Comparison of ENCODE assay signal across 26 mouse cellular contexts in the genomic region with DNA sequence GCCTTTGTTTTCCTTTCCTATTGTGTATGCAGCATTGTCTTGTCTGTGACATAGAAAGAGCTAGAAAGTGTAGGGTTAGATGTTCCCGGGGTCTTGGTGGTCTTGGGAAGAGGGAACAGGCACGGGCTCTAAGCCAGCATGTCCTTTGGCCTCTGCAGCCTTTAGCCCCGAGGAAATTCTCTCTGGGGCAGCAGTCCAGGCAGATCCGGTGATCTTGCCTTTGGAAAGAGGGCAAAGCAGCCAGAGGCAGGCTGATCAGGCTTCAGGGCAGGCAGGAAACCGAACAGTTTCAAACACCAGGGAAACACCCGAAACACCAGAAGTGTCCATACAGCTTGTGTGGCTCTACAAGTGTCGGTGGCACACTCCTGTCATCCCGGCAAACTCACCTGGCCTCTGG.
DNase-seq lines count a peak whose midpoint lies in the region; ATAC-seq and TF ChIP-seq lines count a peak whose summit lies in the region.
"Had no signal": no experiment of that assay in that cellular context is flagged by ENCODE, and none has a peak within 500 bp of the region (broad histone marks: within the 10 kb centered on the region; RNA-seq: fewer than 3 reads in every experiment).

No protein-coding gene starts in this region.

- H3K4me3 ChIP-seq in forebrain, embryonic 10.5 days: no peak overlapping the region
- H3K4me3 ChIP-seq in forebrain, embryonic 11.5 days (ENCODE audit: low read depth, low read length): no peak overlapping the region
- no peak overlapping the region for H3K4me3 ChIP-seq in layer of hippocampus, adult 2 months
- H3K4me3 ChIP-seq in kidney, embryonic 15.5 days (replicated peaks): no peak overlapping the region
- no peak overlapping the region for H3K4me3 ChIP-seq in liver, embryonic 11.5 days (ENCODE audit: low read depth, low read length)
- H3K4me3 ChIP-seq: forebrain, embryonic 12.5 days; heart, embryonic 12.5 days; hindbrain, embryonic 15.5 days; neural tube, embryonic 15.5 days had no signal

- H3K27me3 ChIP-seq in forebrain, embryonic 10.5 days (ENCODE audit: poor library complexity, severe bottlenecking): peaks cover under 1% of the 10 kb centered on the region; the same call in 1 of the 2 replicates
- no peaks in the 10 kb centered on the region for H3K27me3 ChIP-seq in forebrain, embryonic 11.5 days (ENCODE audit: control insufficient read depth, insufficient read depth, low read length)
- no peaks in the 10 kb centered on the region for H3K27me3 ChIP-seq in kidney, embryonic 15.5 days
- no peaks in the 10 kb centered on the region for H3K27me3 ChIP-seq in liver, embryonic 11.5 days (replicated peaks; ENCODE audit: control insufficient read depth, insufficient read depth, low read length)
- H3K27me3 ChIP-seq: heart, embryonic 12.5 days; hindbrain, embryonic 15.5 days had no signal

- 55% methylated on average over 8 of the region's 8 CpGs for WGBS in forebrain, embryonic 10.5 days
- WGBS in forebrain, embryonic 11.5 days: 54% methylated on average over 8 of the region's 8 CpGs
- 49% methylated on average over 8 of the region's 8 CpGs for WGBS in kidney, embryonic 15.5 days
- WGBS in liver, embryonic 11.5 days: 71% methylated on average over 8 of the region's 8 CpGs

- H3K27ac ChIP-seq in forebrain, embryonic 10.5 days: peak overlapping the region; percentile 30; the same call in 1 of the 2 replicates
- no peak overlapping the region for H3K27ac ChIP-seq in forebrain, embryonic 11.5 days (ENCODE audit: low read depth, low read length)
- H3K27ac ChIP-seq in layer of hippocampus, adult 2 months: peak overlapping the region; percentile 0; the same call in 1 of the 2 replicates
- 0 out of 2 replicates have a peak overlapping the region, but pooled peaks have one; percentile 37 for H3K27ac ChIP-seq in kidney, embryonic 15.5 days
- no peak overlapping the region for H3K27ac ChIP-seq in liver, embryonic 11.5 days (ENCODE audit: low read depth, low read length)
- H3K27ac ChIP-seq: forebrain, embryonic 12.5 days; hindbrain, embryonic 15.5 days; macrophage; neural tube, embryonic 15.5 days had no signal

- TF ChIP-seq CTCF in layer of hippocampus, adult 2 months (conservative IDR thresholded peaks at IDR 0.05): no peak

- peaks cover 53% of the 10 kb centered on the region for H3K4me1 ChIP-seq in forebrain, embryonic 10.5 days
- H3K4me1 ChIP-seq in forebrain, embryonic 11.5 days (replicated peaks; ENCODE audit: control insufficient read depth, insufficient read depth, low read length): peaks cover 3% of the 10 kb centered on the region; the same call in 1 of the 2 replicates
- H3K4me1 ChIP-seq in kidney, embryonic 15.5 days: peaks cover 36% of the 10 kb centered on the region
- no peaks in the 10 kb centered on the region; the same call in 1 of the 2 replicates for H3K4me1 ChIP-seq in liver, embryonic 11.5 days (replicated peaks; ENCODE audit: control insufficient read depth, insufficient read depth, low read length)

- no peaks in the 10 kb centered on the region for H3K9me3 ChIP-seq in forebrain, embryonic 10.5 days
- no peaks in the 10 kb centered on the region for H3K9me3 ChIP-seq in forebrain, embryonic 11.5 days (ENCODE audit: control insufficient read depth, low read length)
- H3K9me3 ChIP-seq in kidney, embryonic 15.5 days (replicated peaks): no peaks in the 10 kb centered on the region
- no peaks in the 10 kb centered on the region for H3K9me3 ChIP-seq in liver, embryonic 11.5 days (ENCODE audit: control insufficient read depth, low read length)
- H3K9me3 ChIP-seq: forebrain, embryonic 12.5 days; heart, embryonic 12.5 days; hindbrain, embryonic 15.5 days; neural tube, embryonic 15.5 days had no signal

- no peak for ATAC-seq in forebrain, embryonic 11.5 days (replicated peaks; ENCODE audit: low FRiP score)
- no peak for ATAC-seq in kidney, embryonic 15.5 days (replicated peaks; ENCODE audit: low FRiP score)
- no peak for ATAC-seq in liver, embryonic 11.5 days (replicated peaks; ENCODE audit: low FRiP score)
- ATAC-seq: activated CD4-positive, CD25-positive, alpha-beta regulatory T cell, adult 4 months had no signal

- H3K4me2 ChIP-seq in forebrain, embryonic 11.5 days (ENCODE audit: low read depth, low read length, severe bottlenecking): no peak overlapping the region
- H3K4me2 ChIP-seq in kidney, embryonic 15.5 days: no peak overlapping the region
- no peak overlapping the region for H3K4me2 ChIP-seq in liver, embryonic 11.5 days
- H3K4me2 ChIP-seq: forebrain, embryonic 12.5 days; heart, embryonic 12.5 days; hindbrain, embryonic 15.5 days; midbrain, embryonic 11.5 days; neural tube, embryonic 15.5 days had no signal

- H3K36me3 ChIP-seq in forebrain, embryonic 10.5 days (replicated peaks): no peaks in the 10 kb centered on the region
- H3K36me3 ChIP-seq in forebrain, embryonic 11.5 days (ENCODE audit: control insufficient read depth, insufficient read depth, low read length): no peaks in the 10 kb centered on the region
- H3K36me3 ChIP-seq in kidney, embryonic 15.5 days: no peaks in the 10 kb centered on the region
- H3K36me3 ChIP-seq in liver, embryonic 11.5 days (ENCODE audit: control insufficient read depth, insufficient read depth, low read length): no peaks in the 10 kb centered on the region
- H3K36me3 ChIP-seq: forebrain, embryonic 12.5 days; heart, embryonic 12.5 days; hindbrain, embryonic 15.5 days; neural tube, embryonic 15.5 days had no signal

- no peak for DNase-seq in forebrain, embryonic 10.5 days (ENCODE audit: extremely low spot score, low spot score)
- DNase-seq in forebrain, embryonic 11.5 days (ENCODE audit: low spot score): no peak
- no peak for DNase-seq in layer of hippocampus, adult 2 months (ENCODE audit: low spot score in 2 of 2)
- DNase-seq in layer of hippocampus, postnatal 25 days (ENCODE audit: extremely low spot score in 1 of 2, low spot score in 1 of 2): no peak
- peak; percentile 18 to 39 for DNase-seq in kidney, postnatal 4 days
- no peak for DNase-seq in lung, postnatal 14 days
- no peak for DNase-seq in liver, embryonic 11.5 days (ENCODE audit: low spot score)
- DNase-seq: adrenal gland, postnatal 10 days; cerebellum, adult 18-20 months; cerebellum, postnatal 14 days; gastrocnemius, postnatal 14 days; heart, adult 11 months; heart, postnatal 14 days; left cerebral cortex, postnatal 4 days; liver; right cerebral cortex, adult 18-20 months; right cerebral cortex, postnatal 4 days; thymus, adult 18-20 months had no signal

- no peak overlapping the region for H3K9ac ChIP-seq in forebrain, embryonic 11.5 days (ENCODE audit: low read length)
- no peak overlapping the region for H3K9ac ChIP-seq in kidney, embryonic 15.5 days
- H3K9ac ChIP-seq in liver, embryonic 11.5 days (ENCODE audit: low read depth, low read length): no peak overlapping the region
- H3K9ac ChIP-seq: forebrain, embryonic 12.5 days; heart, embryonic 12.5 days; hindbrain, embryonic 15.5 days; neural tube, embryonic 15.5 days had no signal

Comparison
In these comparisons a context has a peak if more than half of its experiments do, and no peak if none do; other contexts are left out.
1. H3K27ac ChIP-seq: peak in forebrain, embryonic 10.5 days (single experiment), layer of hippocampus, adult 2 months (single experiment) and kidney, embryonic 15.5 days (single experiment); none in forebrain, embryonic 11.5 days (single experiment) and liver, embryonic 11.5 days (single experiment).
2. DNase-seq: peak in kidney, postnatal 4 days (2 of 2); none in forebrain, embryonic 10.5 days (single experiment), forebrain, embryonic 11.5 days (single experiment), layer of hippocampus, adult 2 months (0 of 2), layer of hippocampus, postnatal 25 days (0 of 2), lung, postnatal 14 days (single experiment) and liver, embryonic 11.5 days (single experiment).